Mouse (Mus musculus): ENCODE data around the gene Scpep1. TPM values are rescaled to one million over a fixed set of nuclear protein-coding genes. Genes with fewer than 3 reads are reported as not detected.

Gene Scpep1
- polyA plus RNA-seq, 1 experiment from 2014 or later = 75.9 TPM

DNA sequence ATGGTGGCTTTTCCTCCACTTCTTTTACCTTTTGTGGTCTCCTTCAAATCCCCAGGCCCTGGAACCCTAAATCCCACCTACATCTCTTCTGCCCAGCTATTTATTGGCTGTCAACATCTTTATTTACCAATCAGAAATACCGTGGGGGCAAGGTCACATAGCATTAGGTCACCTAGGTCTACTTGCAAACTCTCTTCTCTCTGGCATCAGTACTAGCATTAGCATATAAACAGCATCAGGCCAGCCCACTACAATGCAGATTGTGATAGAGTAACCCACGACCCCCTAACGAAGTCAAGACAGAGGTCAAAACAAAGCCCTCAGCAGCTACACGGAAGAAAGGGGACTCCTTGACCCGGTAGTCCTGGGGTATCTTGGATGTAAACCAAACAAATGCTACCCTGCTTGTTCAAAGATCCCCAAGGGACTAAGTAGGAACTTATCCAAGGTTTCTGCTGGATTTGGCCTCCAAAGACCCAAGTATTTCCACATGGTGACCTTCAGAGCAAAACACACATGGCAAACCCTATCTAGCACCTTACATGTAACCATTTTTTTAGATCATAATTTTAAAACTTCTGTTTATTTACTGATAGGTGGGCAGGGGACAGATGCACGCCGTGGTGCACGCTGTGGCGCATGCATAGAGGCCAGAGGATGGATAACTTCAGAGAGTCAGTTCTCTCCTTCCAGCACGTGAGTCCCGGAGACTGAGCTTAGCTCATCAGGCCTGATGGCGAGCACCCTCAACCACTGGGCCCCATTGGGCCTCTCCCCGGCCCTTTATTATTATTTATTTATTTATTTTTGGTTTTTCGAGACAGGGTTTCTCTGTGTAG is 23.4 kb downstream of the Scpep1 start:
- DNase-seq (ENCODE audit: low spot score) = no peak
- H3K27ac ChIP-seq (replicated peaks; ENCODE audit: low read depth, low read length) = no peak overlapping the region
- H3K4me1 ChIP-seq (ENCODE audit: control insufficient read depth, insufficient read depth, low read length) = no peaks in the 10 kb centered on the region

GRCm38 (mm10) chr11:88926566-88926965 is 28.7 kb downstream of the Scpep1 start:
- Histone ChIP-seq H3K27me3 (ENCODE audit: control insufficient read depth, insufficient read depth, low read length) (no peaks in the 10 kb centered on the region), H3K4me3 (ENCODE audit: low read depth, low read length) (no peak overlapping the region), H3K9me3 (ENCODE audit: control insufficient read depth, low read length) (no peaks in the 10 kb centered on the region), H3K36me3 (ENCODE audit: control insufficient read depth, insufficient read depth, low read length) (peaks cover 2% of the 10 kb centered on the region; the same call in 1 of the 2 replicates), H3K9ac (ENCODE audit: low read length) (no peak overlapping the region), H3K27ac (replicated peaks; ENCODE audit: low read depth, low read length) (no peak overlapping the region), H3K4me2 (ENCODE audit: low read depth, severe bottlenecking) (no peak overlapping the region), H3K4me1 (ENCODE audit: control insufficient read depth, insufficient read depth, low read length) (no peaks in the 10 kb centered on the region)
- 89% methylated on average over 5 of the region's 5 CpGs for WGBS
- no peak for DNase-seq (ENCODE audit: low spot score)
- ATAC-seq (ENCODE audit: insufficient number of reproducible peaks, low FRiP score, low TSS enrichment, low read depth) = no peak

More for the DNA sequence above, 23.4 kb downstream of the Scpep1 start:
- H3K4me2 ChIP-seq (ENCODE audit: low read depth, severe bottlenecking) = no peak overlapping the region
- peaks cover 6% of the 10 kb centered on the region; the same call in 1 of the 2 replicates for H3K36me3 ChIP-seq (ENCODE audit: control insufficient read depth, insufficient read depth, low read length)
- 83% methylated on average over 14 of the region's 14 CpGs for WGBS
- H3K9me3 ChIP-seq (ENCODE audit: control insufficient read depth, low read length) = no peaks in the 10 kb centered on the region
- no peak for ATAC-seq (ENCODE audit: insufficient number of reproducible peaks, low FRiP score, low TSS enrichment, low read depth)
- no peak overlapping the region for H3K4me3 ChIP-seq (ENCODE audit: low read depth, low read length)
- H3K9ac ChIP-seq (ENCODE audit: low read length) = no peak overlapping the region
- H3K27me3 ChIP-seq (ENCODE audit: control insufficient read depth, insufficient read depth, low read length) = no peaks in the 10 kb centered on the region

- no peaks in the 10 kb centered on the region for H3K9me3 ChIP-seq (ENCODE audit: control insufficient read depth, low read length)
- ATAC-seq (ENCODE audit: insufficient number of reproducible peaks, low FRiP score, low TSS enrichment, low read depth) = no peak
- no peaks in the 10 kb centered on the region for H3K27me3 ChIP-seq (ENCODE audit: control insufficient read depth, insufficient read depth, low read length)
- no peak overlapping the region for H3K9ac ChIP-seq (ENCODE audit: low read length)
- H3K4me1 ChIP-seq (ENCODE audit: control insufficient read depth, insufficient read depth, low read length) = no peaks in the 10 kb centered on the region
- H3K4me3 ChIP-seq (ENCODE audit: low read depth, low read length) = no peak overlapping the region
- DNase-seq (ENCODE audit: low spot score) = no peak
- no peak overlapping the region for H3K27ac ChIP-seq (replicated peaks; ENCODE audit: low read depth, low read length)
- H3K4me2 ChIP-seq (ENCODE audit: low read depth, severe bottlenecking) = no peak overlapping the region
- 87% methylated on average over 8 of the region's 8 CpGs for WGBS
- no peaks in the 10 kb centered on the region for H3K36me3 ChIP-seq (ENCODE audit: control insufficient read depth, insufficient read depth, low read length)
Observed at GRCm38 (mm10) chr11:88909388-88910036, 45.8 kb downstream of the Scpep1 start.

DNA sequence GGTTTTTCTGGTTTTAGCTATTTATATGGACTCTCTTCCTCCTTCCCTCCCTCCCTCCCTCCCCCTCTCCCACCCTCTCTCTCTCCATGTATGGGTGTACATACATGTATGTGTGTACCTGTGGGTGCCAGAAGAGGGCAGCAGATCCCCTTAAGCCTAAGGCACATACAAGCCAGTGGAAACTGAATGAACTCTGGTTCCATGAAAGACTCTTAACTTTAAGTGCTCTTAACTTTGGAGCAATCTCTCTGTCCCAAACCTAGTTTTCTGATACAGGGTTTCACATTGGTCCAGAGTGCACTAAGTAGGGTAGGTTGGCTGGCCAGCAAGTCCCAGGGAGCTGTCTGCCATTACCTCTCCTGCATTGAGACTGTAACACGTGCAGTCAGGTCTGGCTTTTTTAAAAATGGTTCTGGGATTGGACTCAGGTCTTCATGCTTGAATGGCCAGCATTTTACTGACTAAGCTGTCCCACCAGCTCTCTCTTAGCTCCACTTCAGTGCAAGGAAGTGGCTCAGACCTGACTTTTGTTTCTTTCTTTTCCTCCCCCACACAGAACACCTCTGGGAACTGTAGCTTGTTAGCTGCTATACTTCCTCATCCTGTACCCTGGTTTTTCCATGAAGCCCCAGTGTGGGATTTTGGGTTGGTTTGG is 46.6 kb downstream of the Scpep1 start:
- Histone ChIP-seq H3K27ac (replicated peaks; ENCODE audit: low read depth, low read length) (no peak overlapping the region), H3K9ac (ENCODE audit: low read length) (no peak overlapping the region), H3K4me2 (ENCODE audit: low read depth, severe bottlenecking) (no peak overlapping the region), H3K4me3 (ENCODE audit: low read depth, low read length) (no peak overlapping the region), H3K27me3 (ENCODE audit: control insufficient read depth, insufficient read depth, low read length) (no peaks in the 10 kb centered on the region), H3K9me3 (ENCODE audit: control insufficient read depth, low read length) (no peaks in the 10 kb centered on the region), H3K4me1 (ENCODE audit: control insufficient read depth, insufficient read depth, low read length) (no peaks in the 10 kb centered on the region), H3K36me3 (ENCODE audit: control insufficient read depth, insufficient read depth, low read length) (no peaks in the 10 kb centered on the region)
- 97% methylated on average over 1 of the region's 1 CpGs for WGBS
- ATAC-seq (ENCODE audit: insufficient number of reproducible peaks, low FRiP score, low TSS enrichment, low read depth) = no peak
- peak; percentile 56 for DNase-seq (ENCODE audit: low spot score)

- Histone ChIP-seq H3K9me3 (ENCODE audit: control insufficient read depth, low read length) (no peaks in the 10 kb centered on the region), H3K4me3 (ENCODE audit: low read depth, low read length) (no peak overlapping the region), H3K4me2 (ENCODE audit: low read depth, severe bottlenecking) (no peak overlapping the region), H3K27ac (replicated peaks; ENCODE audit: low read depth, low read length) (no peak overlapping the region), H3K27me3 (ENCODE audit: control insufficient read depth, insufficient read depth, low read length) (no peaks in the 10 kb centered on the region), H3K36me3 (ENCODE audit: control insufficient read depth, insufficient read depth, low read length) (no peaks in the 10 kb centered on the region), H3K9ac (ENCODE audit: low read length) (no peak overlapping the region), H3K4me1 (ENCODE audit: control insufficient read depth, insufficient read depth, low read length) (no peaks in the 10 kb centered on the region)
- WGBS = 96% methylated on average over 7 of the region's 7 CpGs
- ATAC-seq (ENCODE audit: insufficient number of reproducible peaks, low FRiP score, low TSS enrichment, low read depth) (no peak), DNase-seq (ENCODE audit: low spot score) (no peak)
Observed at GRCm38 (mm10) chr11:88907886-88908285, 47.4 kb downstream of the Scpep1 start.

- Histone ChIP-seq H3K4me2 (ENCODE audit: low read depth, severe bottlenecking) (no peak overlapping the region), H3K4me3 (ENCODE audit: low read depth, low read length) (no peak overlapping the region), H3K27ac (replicated peaks; ENCODE audit: low read depth, low read length) (no peak overlapping the region), H3K36me3 (ENCODE audit: control insufficient read depth, insufficient read depth, low read length) (no peaks in the 10 kb centered on the region), H3K27me3 (ENCODE audit: control insufficient read depth, insufficient read depth, low read length) (no peaks in the 10 kb centered on the region), H3K4me1 (ENCODE audit: control insufficient read depth, insufficient read depth, low read length) (no peaks in the 10 kb centered on the region), H3K9me3 (ENCODE audit: control insufficient read depth, low read length) (no peaks in the 10 kb centered on the region), H3K9ac (ENCODE audit: low read length) (no peak overlapping the region)
- WGBS = 40% methylated on average over 2 of the region's 2 CpGs
- no peak for DNase-seq (ENCODE audit: low spot score)
- ATAC-seq (ENCODE audit: insufficient number of reproducible peaks, low FRiP score, low TSS enrichment, low read depth) = no peak
Observed at GRCm38 (mm10) chr11:88905621-88906020, 49.6 kb downstream of the Scpep1 start.

DNA sequence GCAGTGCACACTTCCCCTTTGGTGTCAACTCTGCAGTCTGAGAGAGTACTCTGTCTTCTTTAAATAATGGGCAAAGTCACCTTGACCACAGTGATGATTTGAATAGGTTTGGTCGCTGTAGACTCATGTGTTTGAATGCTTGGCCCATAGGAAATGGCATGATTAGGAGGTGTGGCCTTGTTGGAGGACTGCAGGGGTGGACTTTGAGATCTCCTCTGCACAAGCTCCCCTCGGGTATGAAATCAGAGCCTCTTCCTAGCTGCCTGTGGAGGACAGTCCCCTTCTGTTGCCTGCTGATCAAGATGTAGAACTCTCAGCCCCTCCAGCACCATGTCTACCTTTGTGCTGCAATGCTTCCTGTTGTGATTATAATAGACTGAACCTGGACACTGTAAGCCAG is 51.2 kb downstream of the Scpep1 start:
- Histone ChIP-seq H3K36me3 (ENCODE audit: control insufficient read depth, insufficient read depth, low read length) (no peaks in the 10 kb centered on the region), H3K27me3 (ENCODE audit: control insufficient read depth, insufficient read depth, low read length) (no peaks in the 10 kb centered on the region), H3K27ac (replicated peaks; ENCODE audit: low read depth, low read length) (no peak overlapping the region), H3K9ac (ENCODE audit: low read length) (no peak overlapping the region), H3K9me3 (ENCODE audit: control insufficient read depth, low read length) (no peaks in the 10 kb centered on the region), H3K4me1 (ENCODE audit: control insufficient read depth, insufficient read depth, low read length) (no peaks in the 10 kb centered on the region), H3K4me3 (ENCODE audit: low read depth, low read length) (no peak overlapping the region), H3K4me2 (ENCODE audit: low read depth, severe bottlenecking) (no peak overlapping the region)
- DNase-seq (ENCODE audit: low spot score) = no peak
- ATAC-seq (ENCODE audit: insufficient number of reproducible peaks, low FRiP score, low TSS enrichment, low read depth) = no peak
- 65% methylated on average over 2 of the region's 2 CpGs for WGBS

GRCm38 (mm10) chr11:88902762-88903161 is 52.5 kb downstream of the Scpep1 start:
- Histone ChIP-seq H3K9me3 (ENCODE audit: control insufficient read depth, low read length) (no peaks in the 10 kb centered on the region), H3K4me1 (ENCODE audit: control insufficient read depth, insufficient read depth, low read length) (0 out of 2 replicates have a peak, but pooled peaks cover 1% of the 10 kb centered on the region), H3K4me3 (ENCODE audit: low read depth, low read length) (no peak overlapping the region), H3K27me3 (ENCODE audit: control insufficient read depth, insufficient read depth, low read length) (no peaks in the 10 kb centered on the region), H3K4me2 (ENCODE audit: low read depth, severe bottlenecking) (no peak overlapping the region), H3K36me3 (ENCODE audit: control insufficient read depth, insufficient read depth, low read length) (no peaks in the 10 kb centered on the region), H3K9ac (ENCODE audit: low read length) (no peak overlapping the region), H3K27ac (replicated peaks; ENCODE audit: low read depth, low read length) (no peak overlapping the region)
- WGBS = 83% methylated on average over 6 of the region's 6 CpGs
- DNase-seq (ENCODE audit: low spot score) (no peak), ATAC-seq (ENCODE audit: insufficient number of reproducible peaks, low FRiP score, low TSS enrichment, low read depth) (no peak)
